Mouse (Mus musculus): ENCODE data around the gene Ckmt1. TPM values are rescaled to one million over a fixed set of nuclear protein-coding genes. Genes with fewer than 3 reads are reported as not detected.

Gene Ckmt1
- polyA plus RNA-seq, 1 experiment, result not detected

GRCm38 (mm10) chr2:121354820-121355592 lies 2.5 kb upstream of the Ckmt1 start, which contains the start of gene Ppip5k1:
Gene Ppip5k1, minus strand, starts transcription at chr2:121355396.
- TF ChIP-seq MYOG (IDR thresholded peaks at IDR 0.05; ENCODE audit: control insufficient read depth in 1 of 3, insufficient read depth in 1 of 3, insufficient read length in 2 of 3, low read depth in 2 of 3) (peak in 1 of 3 experiments; percentile 46), POLR2AphosphoS2 (IDR thresholded peaks at IDR 0.05; ENCODE audit: insufficient read length, low read depth) (no peak), POLR2A (IDR thresholded peaks at IDR 0.05; ENCODE audit: insufficient read length, low read depth) (peak; percentile 26), SRF (IDR thresholded peaks at IDR 0.05; ENCODE audit: control insufficient read depth, insufficient read length, low read depth) (no peak), USF1 (IDR thresholded peaks at IDR 0.05; ENCODE audit: low read depth) (no peak), MYOD1 (IDR thresholded peaks at IDR 0.05; ENCODE audit: control insufficient read depth in 1 of 3, insufficient read length in 2 of 3, low read depth in 2 of 3) (peak in 1 of 3 experiments; percentile 45), REST (IDR thresholded peaks at IDR 0.05; ENCODE audit: insufficient read depth, insufficient read length) (no peak), E2F4 (IDR thresholded peaks at IDR 0.05; ENCODE audit: insufficient read depth) (no peak)
- Histone ChIP-seq H3K79me2 (ENCODE audit: control insufficient read depth, insufficient read depth) (no peaks in the 10 kb centered on the region), H3K36me3 (ENCODE audit: control insufficient read depth, insufficient read depth) (no peaks in the 10 kb centered on the region), H3ac (ENCODE audit: control insufficient read depth, insufficient read length) (peak within 1 kb of the TSS; percentile 17), H3K4me3 (peak within 1 kb of the TSS; percentile 49), H3K27me3 (ENCODE audit: control insufficient read depth, insufficient read depth, insufficient read length) (peaks cover 20% of the 10 kb centered on the region), H3K4me2 (ENCODE audit: low read depth) (peak within 1 kb of the TSS; percentile 97)

GRCm38 (mm10) chr2:121357961-121358360 lies 447 bp downstream of the Ckmt1 start:
- H3K27me3 ChIP-seq (ENCODE audit: control insufficient read depth, insufficient read depth, insufficient read length), result peaks cover 39% of the 10 kb centered on the region
- no peak overlapping the region for H3K4me2 ChIP-seq (ENCODE audit: low read depth)
- H3K36me3 ChIP-seq (ENCODE audit: control insufficient read depth, insufficient read depth), result no peaks in the 10 kb centered on the region
- H3K4me3 ChIP-seq, result no peak overlapping the region
- no peak for TF ChIP-seq SRF (IDR thresholded peaks at IDR 0.05; ENCODE audit: control insufficient read depth, insufficient read length, low read depth)
- TF ChIP-seq POLR2AphosphoS2 (IDR thresholded peaks at IDR 0.05; ENCODE audit: insufficient read length, low read depth), result no peak
- no peak for TF ChIP-seq REST (IDR thresholded peaks at IDR 0.05; ENCODE audit: insufficient read depth, insufficient read length)
- TF ChIP-seq TCF3 (IDR thresholded peaks at IDR 0.05; ENCODE audit: insufficient read length, low read depth), result no peak
- TF ChIP-seq USF1 (IDR thresholded peaks at IDR 0.05; ENCODE audit: low read depth), result no peak
- TF ChIP-seq E2F4 (IDR thresholded peaks at IDR 0.05; ENCODE audit: insufficient read depth), result no peak
- TF ChIP-seq MAX (IDR thresholded peaks at IDR 0.05; ENCODE audit: low read depth), result no peak
- TF ChIP-seq CEBPB (IDR thresholded peaks at IDR 0.05; ENCODE audit: insufficient read depth, poor library complexity, severe bottlenecking), result no peak
- TF ChIP-seq MYOD1 (IDR thresholded peaks at IDR 0.05; ENCODE audit: control insufficient read depth in 1 of 3, insufficient read length in 2 of 3, low read depth in 2 of 3), result no peak
- no peak for TF ChIP-seq TCF12 (IDR thresholded peaks at IDR 0.05; ENCODE audit: insufficient read depth, poor library complexity, severe bottlenecking)
- TF ChIP-seq POLR2A (IDR thresholded peaks at IDR 0.05; ENCODE audit: insufficient read length, low read depth), result no peak
- no peak for TF ChIP-seq MYOG (IDR thresholded peaks at IDR 0.05; ENCODE audit: control insufficient read depth in 1 of 3, insufficient read depth in 1 of 3, insufficient read length in 2 of 3, low read depth in 2 of 3)
- no peaks in the 10 kb centered on the region for H3K79me2 ChIP-seq (ENCODE audit: control insufficient read depth, insufficient read depth)
- H3ac ChIP-seq (ENCODE audit: control insufficient read depth, insufficient read length), result no peak overlapping the region

- Histone ChIP-seq H3K4me3 (no peak overlapping the region), H3K36me3 (ENCODE audit: control insufficient read depth, insufficient read depth) (no peaks in the 10 kb centered on the region), H3K27me3 (ENCODE audit: control insufficient read depth, insufficient read depth, insufficient read length) (peaks cover 40% of the 10 kb centered on the region)
These were observed 867 bp downstream of the Ckmt1 start for GRCm38 (mm10) chr2:121358381-121358780.

GRCm38 (mm10) chr2:121359461-121359860 lies 1.9 kb downstream of the Ckmt1 start:
- no peaks in the 10 kb centered on the region for H3K79me2 ChIP-seq (ENCODE audit: control insufficient read depth, insufficient read depth)
- no peak overlapping the region for H3K4me3 ChIP-seq
- TF ChIP-seq CEBPB (IDR thresholded peaks at IDR 0.05; ENCODE audit: insufficient read depth, poor library complexity, severe bottlenecking) (no peak), REST (IDR thresholded peaks at IDR 0.05; ENCODE audit: insufficient read depth, insufficient read length) (peak; percentile 52), MAX (IDR thresholded peaks at IDR 0.05; ENCODE audit: low read depth) (no peak), E2F4 (IDR thresholded peaks at IDR 0.05; ENCODE audit: insufficient read depth) (no peak), USF1 (IDR thresholded peaks at IDR 0.05; ENCODE audit: low read depth) (no peak), TCF3 (IDR thresholded peaks at IDR 0.05; ENCODE audit: insufficient read length, low read depth) (no peak), SRF (IDR thresholded peaks at IDR 0.05; ENCODE audit: control insufficient read depth, insufficient read length, low read depth) (no peak), MYOG (IDR thresholded peaks at IDR 0.05; ENCODE audit: control insufficient read depth in 1 of 3, insufficient read depth in 1 of 3, insufficient read length in 2 of 3, low read depth in 2 of 3) (no peak)
- H3K4me2 ChIP-seq (ENCODE audit: low read depth), result no peak overlapping the region
- peaks cover 51% of the 10 kb centered on the region for H3K27me3 ChIP-seq (ENCODE audit: control insufficient read depth, insufficient read depth, insufficient read length)
- no peak overlapping the region for H3ac ChIP-seq (ENCODE audit: control insufficient read depth, insufficient read length)
- H3K36me3 ChIP-seq (ENCODE audit: control insufficient read depth, insufficient read depth), result no peaks in the 10 kb centered on the region

More at GRCm38 (mm10) chr2:121358381-121358780, 867 bp downstream of the Ckmt1 start:
- no peaks in the 10 kb centered on the region for H3K79me2 ChIP-seq (ENCODE audit: control insufficient read depth, insufficient read depth)
- TF ChIP-seq E2F4 (IDR thresholded peaks at IDR 0.05; ENCODE audit: insufficient read depth), result no peak
- peak; percentile 34 for TF ChIP-seq REST (IDR thresholded peaks at IDR 0.05; ENCODE audit: insufficient read depth, insufficient read length)
- H3K4me2 ChIP-seq (ENCODE audit: low read depth), result no peak overlapping the region
- H3ac ChIP-seq (ENCODE audit: control insufficient read depth, insufficient read length), result no peak overlapping the region

GRCm38 (mm10) chr2:121363656-121364055 lies 6.1 kb downstream of the Ckmt1 start:
- TF ChIP-seq SRF (IDR thresholded peaks at IDR 0.05; ENCODE audit: control insufficient read depth, insufficient read length, low read depth), result no peak
- TF ChIP-seq MAX (IDR thresholded peaks at IDR 0.05; ENCODE audit: low read depth), result no peak
- TF ChIP-seq REST (IDR thresholded peaks at IDR 0.05; ENCODE audit: insufficient read depth, insufficient read length), result no peak
- TF ChIP-seq TCF12 (IDR thresholded peaks at IDR 0.05; ENCODE audit: insufficient read depth, poor library complexity, severe bottlenecking), result no peak
- TF ChIP-seq POLR2A (IDR thresholded peaks at IDR 0.05; ENCODE audit: insufficient read length, low read depth), result no peak
- TF ChIP-seq MYOD1 (IDR thresholded peaks at IDR 0.05; ENCODE audit: control insufficient read depth in 1 of 3, insufficient read length in 2 of 3, low read depth in 2 of 3), result no peak
- TF ChIP-seq CEBPB (IDR thresholded peaks at IDR 0.05; ENCODE audit: insufficient read depth, poor library complexity, severe bottlenecking), result no peak
- no peak for TF ChIP-seq E2F4 (IDR thresholded peaks at IDR 0.05; ENCODE audit: insufficient read depth)
- no peak for TF ChIP-seq MYOG (IDR thresholded peaks at IDR 0.05; ENCODE audit: control insufficient read depth in 1 of 3, insufficient read depth in 1 of 3, insufficient read length in 2 of 3, low read depth in 2 of 3)
- TF ChIP-seq POLR2AphosphoS2 (IDR thresholded peaks at IDR 0.05; ENCODE audit: insufficient read length, low read depth), result no peak
- no peak for TF ChIP-seq USF1 (IDR thresholded peaks at IDR 0.05; ENCODE audit: low read depth)
- H3K27me3 ChIP-seq (ENCODE audit: control insufficient read depth, insufficient read depth, insufficient read length), result peaks cover 69% of the 10 kb centered on the region
- no peak overlapping the region for H3ac ChIP-seq (ENCODE audit: control insufficient read depth, insufficient read length)
- no peaks in the 10 kb centered on the region for H3K79me2 ChIP-seq (ENCODE audit: control insufficient read depth, insufficient read depth)
- H3K36me3 ChIP-seq (ENCODE audit: control insufficient read depth, insufficient read depth), result no peaks in the 10 kb centered on the region
- H3K4me3 ChIP-seq, result no peak overlapping the region
- H3K4me2 ChIP-seq (ENCODE audit: low read depth), result no peak overlapping the region
